Mouse (Mus musculus): ENCODE data around the gene Glb1. TPM values are rescaled to one million over a fixed set of nuclear protein-coding genes. Genes with fewer than 3 reads are reported as not detected.

Glb1 gene
- polyA plus RNA-seq, 1 experiment from 2014 or later = 26.4 TPM

GRCm38 (mm10) chr9:114443351-114443750, 42.5 kb downstream of the Glb1 start:
- ATAC-seq (replicated peaks; ENCODE audit: low FRiP score) = no peak
- 86% methylated on average over 8 of the region's 8 CpGs for WGBS
- Histone ChIP-seq H3K4me2 (no peak overlapping the region), H3K27ac (ENCODE audit: low read depth, low read length) (no peak overlapping the region), H3K27me3 (replicated peaks; ENCODE audit: control insufficient read depth, insufficient read depth, low read length) (no peaks in the 10 kb centered on the region), H3K4me3 (ENCODE audit: low read depth, low read length) (no peak overlapping the region), H3K4me1 (replicated peaks; ENCODE audit: control insufficient read depth, insufficient read depth, low read length) (no peaks in the 10 kb centered on the region), H3K9ac (ENCODE audit: low read depth, low read length) (no peak overlapping the region), H3K36me3 (ENCODE audit: control insufficient read depth, insufficient read depth, low read length) (no peaks in the 10 kb centered on the region), H3K9me3 (ENCODE audit: control insufficient read depth, low read length) (no peaks in the 10 kb centered on the region)
- DNase-seq (ENCODE audit: low spot score) = no peak

- Histone ChIP-seq H3K9ac (ENCODE audit: low read depth, low read length) (no peak overlapping the region), H3K27ac (ENCODE audit: low read depth, low read length) (no peak overlapping the region), H3K4me3 (ENCODE audit: low read depth, low read length) (no peak overlapping the region), H3K4me2 (no peak overlapping the region), H3K9me3 (ENCODE audit: control insufficient read depth, low read length) (no peaks in the 10 kb centered on the region), H3K36me3 (ENCODE audit: control insufficient read depth, insufficient read depth, low read length) (no peaks in the 10 kb centered on the region), H3K4me1 (replicated peaks; ENCODE audit: control insufficient read depth, insufficient read depth, low read length) (peaks cover 2% of the 10 kb centered on the region; the same call in 1 of the 2 replicates), H3K27me3 (replicated peaks; ENCODE audit: control insufficient read depth, insufficient read depth, low read length) (no peaks in the 10 kb centered on the region)
- DNase-seq (ENCODE audit: low spot score) = no peak
- ATAC-seq (replicated peaks; ENCODE audit: low FRiP score) = no peak
- whole genome bisulfite sequencing = 90% methylated on average over 8 of the region's 8 CpGs
Observed at GRCm38 (mm10) chr9:114446887-114447286, 46.0 kb downstream of the Glb1 start.

DNA sequence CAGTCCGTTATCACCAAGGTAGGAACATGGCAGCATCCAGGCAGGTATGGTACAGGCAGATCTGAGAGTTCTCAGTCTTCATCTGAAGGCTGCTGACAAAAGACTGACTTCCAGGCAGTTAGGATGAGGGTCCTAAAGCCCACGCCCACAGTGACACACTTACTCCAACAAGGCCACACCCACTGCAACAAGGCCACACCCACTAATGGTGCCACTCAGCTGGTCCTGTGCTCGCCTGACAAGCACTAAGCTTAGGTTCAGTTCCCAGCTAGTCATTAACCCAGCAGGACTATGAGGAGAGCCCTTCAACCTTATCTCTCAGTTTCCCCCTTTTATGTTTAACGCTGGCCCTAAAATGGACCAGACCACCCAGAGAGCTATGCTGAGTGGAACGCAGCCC, 47.8 kb downstream of the Glb1 start:
- Histone ChIP-seq H3K4me2 (peak overlapping the region; percentile 23), H3K4me3 (ENCODE audit: low read depth, low read length) (no peak overlapping the region), H3K9me3 (ENCODE audit: control insufficient read depth, low read length) (no peaks in the 10 kb centered on the region), H3K27me3 (replicated peaks; ENCODE audit: control insufficient read depth, insufficient read depth, low read length) (no peaks in the 10 kb centered on the region), H3K36me3 (ENCODE audit: control insufficient read depth, insufficient read depth, low read length) (no peaks in the 10 kb centered on the region; the same call in 1 of the 2 replicates), H3K27ac (ENCODE audit: low read depth, low read length) (peak overlapping the region; percentile 45; the same call in 1 of the 2 replicates), H3K4me1 (replicated peaks; ENCODE audit: control insufficient read depth, insufficient read depth, low read length) (peaks cover 2% of the 10 kb centered on the region; the same call in 1 of the 2 replicates), H3K9ac (ENCODE audit: low read depth, low read length) (no peak overlapping the region)
- ATAC-seq (replicated peaks; ENCODE audit: low FRiP score) = peak; percentile 75
- DNase-seq (ENCODE audit: low spot score) = no peak
- 65% methylated on average over 5 of the region's 5 CpGs for WGBS

DNA sequence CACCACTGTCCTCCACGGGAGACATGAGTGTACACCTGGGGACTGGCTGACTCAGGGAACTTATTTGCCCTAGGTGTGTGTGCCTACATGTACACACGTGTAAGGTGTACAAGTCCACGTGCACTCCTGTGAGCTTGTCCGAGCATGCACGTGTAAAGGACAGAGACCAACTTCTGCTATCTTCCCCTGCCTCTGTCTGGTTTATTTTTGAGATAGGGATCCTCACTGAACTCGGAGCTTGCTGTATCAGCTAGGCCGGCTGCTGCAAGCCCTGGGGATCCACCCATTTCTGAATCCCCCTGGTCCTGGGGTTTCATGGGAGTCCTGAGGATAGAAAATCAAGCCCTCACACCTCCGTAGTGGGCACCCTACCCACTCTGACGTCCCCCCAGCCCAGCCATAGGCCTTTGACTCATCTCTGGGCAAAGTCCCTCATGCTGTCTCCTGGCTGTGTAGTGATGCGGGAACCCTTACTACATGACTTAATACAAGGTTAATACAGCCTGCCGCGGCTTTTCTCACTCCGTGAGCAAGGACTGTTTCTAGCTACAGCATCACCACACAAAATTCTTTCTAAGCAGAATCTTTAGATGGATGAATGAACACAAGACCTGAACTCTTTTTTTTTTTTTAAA, 48.4 kb downstream of the Glb1 start:
- WGBS = 64% methylated on average over 13 of the region's 13 CpGs

DNA sequence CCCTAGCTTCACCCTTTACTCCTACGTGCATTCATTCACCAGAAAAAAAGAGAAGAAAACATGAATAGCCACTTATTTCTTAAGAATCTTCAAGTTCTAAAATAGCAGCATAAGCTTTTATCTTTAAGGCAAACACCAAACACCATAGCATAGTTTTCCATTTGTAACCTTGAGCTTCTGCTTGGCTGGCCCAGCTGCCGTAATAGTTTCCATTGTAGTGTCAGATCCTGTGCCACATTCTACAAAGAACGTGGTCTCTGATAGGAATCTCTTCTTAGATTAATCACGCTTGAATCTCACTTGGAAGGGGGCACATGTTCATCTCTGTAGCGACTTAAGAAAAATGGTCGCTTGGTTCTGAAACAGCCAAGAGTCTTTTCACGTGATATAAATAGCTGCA, 50.7 kb downstream of the Glb1 start:
- Histone ChIP-seq H3K27ac (ENCODE audit: low read depth, low read length) (no peak overlapping the region), H3K36me3 (ENCODE audit: control insufficient read depth, insufficient read depth, low read length) (no peaks in the 10 kb centered on the region; the same call in 1 of the 2 replicates), H3K4me2 (no peak overlapping the region), H3K9ac (ENCODE audit: low read depth, low read length) (no peak overlapping the region), H3K27me3 (replicated peaks; ENCODE audit: control insufficient read depth, insufficient read depth, low read length) (no peaks in the 10 kb centered on the region), H3K9me3 (ENCODE audit: control insufficient read depth, low read length) (no peaks in the 10 kb centered on the region), H3K4me1 (replicated peaks; ENCODE audit: control insufficient read depth, insufficient read depth, low read length) (peaks cover 2% of the 10 kb centered on the region; the same call in 1 of the 2 replicates), H3K4me3 (ENCODE audit: low read depth, low read length) (no peak overlapping the region)
- no peak for DNase-seq (ENCODE audit: low spot score)
- 80% methylated on average over 7 of the region's 7 CpGs for WGBS
- no peak for ATAC-seq (replicated peaks; ENCODE audit: low FRiP score)

More for the DNA sequence above, 48.4 kb downstream of the Glb1 start:
- Histone ChIP-seq H3K9me3 (ENCODE audit: control insufficient read depth, low read length) (no peaks in the 10 kb centered on the region), H3K4me3 (ENCODE audit: low read depth, low read length) (no peak overlapping the region), H3K4me2 (peak overlapping the region; percentile 23), H3K9ac (ENCODE audit: low read depth, low read length) (no peak overlapping the region), H3K27ac (ENCODE audit: low read depth, low read length) (peak overlapping the region; percentile 45; the same call in 1 of the 2 replicates), H3K4me1 (replicated peaks; ENCODE audit: control insufficient read depth, insufficient read depth, low read length) (peaks cover 2% of the 10 kb centered on the region; the same call in 1 of the 2 replicates), H3K27me3 (replicated peaks; ENCODE audit: control insufficient read depth, insufficient read depth, low read length) (no peaks in the 10 kb centered on the region), H3K36me3 (ENCODE audit: control insufficient read depth, insufficient read depth, low read length) (no peaks in the 10 kb centered on the region; the same call in 1 of the 2 replicates)
- ATAC-seq (replicated peaks; ENCODE audit: low FRiP score) = peak; percentile 84
- no peak for DNase-seq (ENCODE audit: low spot score)

- Histone ChIP-seq H3K36me3 (ENCODE audit: control insufficient read depth, insufficient read depth, low read length) (no peaks in the 10 kb centered on the region; the same call in 1 of the 2 replicates), H3K4me2 (no peak overlapping the region), H3K4me1 (replicated peaks; ENCODE audit: control insufficient read depth, insufficient read depth, low read length) (peaks cover 2% of the 10 kb centered on the region; the same call in 1 of the 2 replicates), H3K9me3 (ENCODE audit: control insufficient read depth, low read length) (no peaks in the 10 kb centered on the region), H3K27me3 (replicated peaks; ENCODE audit: control insufficient read depth, insufficient read depth, low read length) (no peaks in the 10 kb centered on the region), H3K27ac (ENCODE audit: low read depth, low read length) (no peak overlapping the region), H3K4me3 (ENCODE audit: low read depth, low read length) (no peak overlapping the region), H3K9ac (ENCODE audit: low read depth, low read length) (no peak overlapping the region)
- ATAC-seq (replicated peaks; ENCODE audit: low FRiP score) = no peak
- 88% methylated on average over 6 of the region's 6 CpGs for WGBS
- DNase-seq (ENCODE audit: low spot score) = no peak
Observed at GRCm38 (mm10) chr9:114452418-114452817, 51.5 kb downstream of the Glb1 start.

DNA sequence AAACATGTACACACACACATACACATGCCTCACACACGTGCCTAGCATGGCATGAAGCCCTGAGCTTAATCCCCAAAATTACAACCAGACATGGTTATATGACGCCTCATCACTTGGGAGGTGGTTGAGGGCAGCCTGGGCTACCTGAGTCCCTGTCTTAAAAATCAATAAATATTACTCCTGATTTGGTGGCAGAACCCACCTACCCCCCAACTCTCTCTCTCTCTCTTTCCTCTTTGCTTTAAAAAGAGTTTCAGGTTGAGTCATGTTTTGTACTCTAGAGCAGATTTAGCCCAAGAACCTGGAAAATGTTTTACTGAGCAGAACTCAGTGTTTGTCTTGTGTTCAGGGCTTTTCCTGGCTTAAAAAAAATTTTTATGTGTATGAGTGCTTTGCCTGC, 54.5 kb downstream of the Glb1 start:
- Histone ChIP-seq H3K9ac (ENCODE audit: low read depth, low read length) (no peak overlapping the region), H3K27me3 (replicated peaks; ENCODE audit: control insufficient read depth, insufficient read depth, low read length) (no peaks in the 10 kb centered on the region), H3K4me1 (replicated peaks; ENCODE audit: control insufficient read depth, insufficient read depth, low read length) (no peaks in the 10 kb centered on the region), H3K4me3 (ENCODE audit: low read depth, low read length) (no peak overlapping the region), H3K36me3 (ENCODE audit: control insufficient read depth, insufficient read depth, low read length) (no peaks in the 10 kb centered on the region; the same call in 1 of the 2 replicates), H3K9me3 (ENCODE audit: control insufficient read depth, low read length) (no peaks in the 10 kb centered on the region), H3K4me2 (no peak overlapping the region), H3K27ac (ENCODE audit: low read depth, low read length) (no peak overlapping the region)
- ATAC-seq (replicated peaks; ENCODE audit: low FRiP score) (no peak), DNase-seq (ENCODE audit: low spot score) (no peak)
- 89% methylated on average over 2 of the region's 2 CpGs for WGBS

- Histone ChIP-seq H3K4me2 (no peak overlapping the region), H3K4me3 (ENCODE audit: low read depth, low read length) (no peak overlapping the region), H3K27me3 (replicated peaks; ENCODE audit: control insufficient read depth, insufficient read depth, low read length) (no peaks in the 10 kb centered on the region), H3K9me3 (ENCODE audit: control insufficient read depth, low read length) (no peaks in the 10 kb centered on the region), H3K9ac (ENCODE audit: low read depth, low read length) (no peak overlapping the region), H3K36me3 (ENCODE audit: control insufficient read depth, insufficient read depth, low read length) (no peaks in the 10 kb centered on the region; the same call in 1 of the 2 replicates), H3K4me1 (replicated peaks; ENCODE audit: control insufficient read depth, insufficient read depth, low read length) (no peaks in the 10 kb centered on the region), H3K27ac (ENCODE audit: low read depth, low read length) (no peak overlapping the region)
- WGBS = 74% methylated on average over 3 of the region's 3 CpGs
- ATAC-seq (replicated peaks; ENCODE audit: low FRiP score) (no peak), DNase-seq (ENCODE audit: low spot score) (no peak)
Observed at GRCm38 (mm10) chr9:114458436-114458835, 57.6 kb downstream of the Glb1 start.

DNA sequence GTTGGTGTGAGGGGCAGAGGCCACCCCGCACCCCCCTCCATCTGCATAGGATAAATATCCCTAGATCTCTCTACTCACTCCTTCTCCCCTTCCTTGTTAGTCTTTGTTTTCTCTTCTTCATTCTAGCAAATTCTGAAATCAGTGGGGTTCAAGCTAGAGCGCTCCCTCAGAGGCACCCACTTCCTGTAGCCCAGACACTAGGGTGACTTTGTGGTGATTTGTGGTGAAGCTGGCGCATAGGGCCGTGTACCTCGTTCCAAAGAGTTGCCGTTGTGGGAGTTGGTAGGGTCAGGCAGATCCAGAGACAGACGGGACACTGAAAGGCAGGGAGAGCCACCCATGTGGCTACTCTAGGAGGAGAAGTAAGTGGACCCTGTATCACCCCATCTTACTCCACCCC, 61.7 kb downstream of the Glb1 start:
- ATAC-seq (replicated peaks; ENCODE audit: low FRiP score) (no peak), DNase-seq (ENCODE audit: low spot score) (no peak)
- 89% methylated on average over 7 of the region's 7 CpGs for WGBS
- Histone ChIP-seq H3K27me3 (replicated peaks; ENCODE audit: control insufficient read depth, insufficient read depth, low read length) (no peaks in the 10 kb centered on the region), H3K4me1 (replicated peaks; ENCODE audit: control insufficient read depth, insufficient read depth, low read length) (peaks cover 12% of the 10 kb centered on the region), H3K9ac (ENCODE audit: low read depth, low read length) (no peak overlapping the region), H3K9me3 (ENCODE audit: control insufficient read depth, low read length) (no peaks in the 10 kb centered on the region), H3K27ac (ENCODE audit: low read depth, low read length) (no peak overlapping the region), H3K36me3 (ENCODE audit: control insufficient read depth, insufficient read depth, low read length) (peaks cover 2% of the 10 kb centered on the region; the same call in 1 of the 2 replicates), H3K4me3 (ENCODE audit: low read depth, low read length) (no peak overlapping the region), H3K4me2 (no peak overlapping the region)
